Mouse (Mus musculus) stomach, embryonic 15.5 days (tissue): ENCODE measurements around the gene Thap4. TPM values are rescaled to one million over a fixed set of nuclear protein-coding genes. Genes with fewer than 3 reads are reported as not detected.

Experiments used
- ATAC-seq: fragments of 200-750 bp; cut with Nextera tagmentation; 2 replicates; pipeline ENCODE4 v1.8.0; 2017; ENCODE audit warnings: low read depth, moderate number of reproducible peaks, moderate TSS enrichment; ENCODE audit not compliant: insufficient read depth, low FRiP score
- H3K27ac ChIP-seq: fragments of 300-500 bp; sonication (generic); 2 replicates; pipeline ENCODE4 v1.5.1; 2015; ENCODE audit warnings: mild to moderate bottlenecking, inconsistent platforms
- H3K27me3 ChIP-seq: fragments of 300-500 bp; sonication (generic); replicated peaks from 2 replicates; pipeline ENCODE4 v1.6.1; 2015; ENCODE audit warnings: inconsistent platforms
- H3K36me3 ChIP-seq: fragments of 300-500 bp; sonication (generic); 2 replicates; pipeline ENCODE4 v1.6.1; 2015; ENCODE audit warnings: inconsistent platforms
- H3K4me1 ChIP-seq: fragments of 300-500 bp; sonication (generic); 2 replicates; pipeline ENCODE4 v1.6.1; 2015; ENCODE audit warnings: inconsistent platforms
- H3K4me2 ChIP-seq: fragments of 300-500 bp; sonication (generic); 2 replicates; pipeline ENCODE4 v1.6.1; 2015; ENCODE audit warnings: mild to moderate bottlenecking, inconsistent platforms
- H3K4me3 ChIP-seq: fragments of 300-500 bp; sonication (generic); replicated peaks from 2 replicates; pipeline ENCODE4 v1.5.1; 2015; ENCODE audit warnings: inconsistent platforms
- H3K9ac ChIP-seq: fragments of 300-500 bp; sonication (generic); 2 replicates; pipeline ENCODE4 v1.6.1; 2015; ENCODE audit warnings: inconsistent platforms
- H3K9me3 ChIP-seq: fragments of 300-500 bp; sonication (generic); 2 replicates; pipeline ENCODE4 v1.6.1; 2016; ENCODE audit warnings: inconsistent platforms
- WGBS: fragments of 180-500 bp; shearing (Covaris S2); methylation state at CpG from one replicate; pipeline ENCODE4 v1.1.7; 2015; 5-methylcytosine and 5-hydroxymethylcytosine counted together
- polyA plus RNA-seq: library from polyadenylated mRNA; unstranded; fragments of >200 nt; fragmentation: Nextera tagmentation; extraction: Ambion mirVana; gene quantifications from 2 replicates; pipeline ENCODE4 v1.2.1, GENCODE M21; 2015

The Thap4 gene
- polyA plus RNA-seq, result 51.4 and 54.0 TPM in 2 replicates

- Histone ChIP-seq H3K36me3 (peaks cover 8% of the 10 kb centered on the region), H3K9me3 (no peaks in the 10 kb centered on the region), H3K4me2 (peak within 1 kb of the TSS; percentile 88)
These were observed at the start of gene Thap4 for GRCm38 (mm10) chr1:93754573-93755290. Gene Thap4, minus strand, starts transcription at chr1:93754864.

GRCm38 (mm10) chr1:93803556-93804507 is 49.2 kb upstream of the Thap4 start, which contains the start of gene Ing5:
Gene Ing5, plus strand, starts transcription at chr1:93803965.
- ATAC-seq, result peak; percentile 95
- Histone ChIP-seq H3K9me3 (no peaks in the 10 kb centered on the region), H3K9ac (peak within 1 kb of the TSS; percentile 95), H3K27ac (peak within 1 kb of the TSS; percentile 99), H3K4me2 (peak within 1 kb of the TSS; percentile 84), H3K4me1 (peaks cover 28% of the 10 kb centered on the region), H3K36me3 (peaks cover 32% of the 10 kb centered on the region), H3K4me3 (peak within 1 kb of the TSS; percentile 92), H3K27me3 (no peaks in the 10 kb centered on the region)
- under 1% methylated on average over 84 of the region's 94 CpGs for WGBS

More at GRCm38 (mm10) chr1:93754573-93755290, at the start of gene Thap4:
- under 1% methylated on average over 103 of the region's 121 CpGs for WGBS
- H3K27me3 ChIP-seq, result no peaks in the 10 kb centered on the region
- H3K4me1 ChIP-seq, result peaks cover 4% of the 10 kb centered on the region
- H3K27ac ChIP-seq, result peak within 1 kb of the TSS; percentile 87
- H3K9ac ChIP-seq, result peak within 1 kb of the TSS; percentile 97
- ATAC-seq, result peak; percentile 90
- peak within 1 kb of the TSS; percentile 99 for H3K4me3 ChIP-seq

- peak overlapping the region; percentile 86 for H3K27ac ChIP-seq
- 68% methylated on average over 5 of the region's 5 CpGs for WGBS
- H3K9ac ChIP-seq, result no peak overlapping the region
- H3K4me3 ChIP-seq, result no peak overlapping the region
- no peak for ATAC-seq
- peaks cover 23% of the 10 kb centered on the region for H3K36me3 ChIP-seq
- H3K27me3 ChIP-seq, result no peaks in the 10 kb centered on the region
- no peaks in the 10 kb centered on the region for H3K9me3 ChIP-seq
- H3K4me1 ChIP-seq, result peaks cover 28% of the 10 kb centered on the region
- H3K4me2 ChIP-seq, result peak overlapping the region; percentile 84
These were observed 48.1 kb upstream of the Thap4 start for GRCm38 (mm10) chr1:93802771-93803170.

GRCm38 (mm10) chr1:93801741-93802238 is 47.1 kb upstream of the Thap4 start, which contains the start of gene Dtymk:
Gene Dtymk, minus strand, starts transcription at chr1:93801934.
- Histone ChIP-seq H3K9me3 (no peaks in the 10 kb centered on the region), H3K27me3 (no peaks in the 10 kb centered on the region), H3K27ac (peak within 1 kb of the TSS; percentile 86), H3K9ac (peak within 1 kb of the TSS; percentile 65; the same call in 1 of the 2 replicates), H3K4me3 (peak within 1 kb of the TSS; percentile 71), H3K36me3 (peaks cover 20% of the 10 kb centered on the region), H3K4me1 (peaks cover 28% of the 10 kb centered on the region), H3K4me2 (peak within 1 kb of the TSS; percentile 84)
- under 1% methylated on average over 42 of the region's 42 CpGs for WGBS
- ATAC-seq, result peak; percentile 63

- H3K36me3 ChIP-seq, result peaks cover 15% of the 10 kb centered on the region
- H3K9ac ChIP-seq, result peak overlapping the region; percentile 65; the same call in 1 of the 2 replicates
- no peaks in the 10 kb centered on the region for H3K27me3 ChIP-seq
- peak overlapping the region; percentile 84 for H3K4me2 ChIP-seq
- WGBS, result 69% methylated on average over 21 of the region's 21 CpGs
- H3K4me3 ChIP-seq, result peak overlapping the region; percentile 71
- peak overlapping the region; percentile 86; the same call in 1 of the 2 replicates for H3K27ac ChIP-seq
- H3K4me1 ChIP-seq, result peaks cover 28% of the 10 kb centered on the region
- H3K9me3 ChIP-seq, result no peaks in the 10 kb centered on the region
- ATAC-seq, result no peak
These were observed 46.2 kb upstream of the Thap4 start for GRCm38 (mm10) chr1:93800670-93801503.

- no peak for ATAC-seq
- no peak overlapping the region for H3K4me2 ChIP-seq
- no peak overlapping the region for H3K9ac ChIP-seq
- WGBS, result 78% methylated on average over 8 of the region's 8 CpGs
- no peaks in the 10 kb centered on the region for H3K9me3 ChIP-seq
- H3K36me3 ChIP-seq, result peaks cover 51% of the 10 kb centered on the region
- no peaks in the 10 kb centered on the region for H3K27me3 ChIP-seq
- no peaks in the 10 kb centered on the region for H3K4me1 ChIP-seq
- no peak overlapping the region for H3K4me3 ChIP-seq
- no peak overlapping the region for H3K27ac ChIP-seq
These were observed 41.2 kb upstream of the Thap4 start for GRCm38 (mm10) chr1:93795886-93796285.

GRCm38 (mm10) chr1:93794526-93794925 is 39.9 kb upstream of the Thap4 start:
- H3K4me2 ChIP-seq, result no peak overlapping the region
- H3K27ac ChIP-seq, result no peak overlapping the region
- H3K9me3 ChIP-seq, result no peaks in the 10 kb centered on the region
- no peaks in the 10 kb centered on the region for H3K27me3 ChIP-seq
- 92% methylated on average over 8 of the region's 8 CpGs for WGBS
- H3K4me3 ChIP-seq, result no peak overlapping the region
- H3K9ac ChIP-seq, result no peak overlapping the region
- no peak for ATAC-seq
- no peaks in the 10 kb centered on the region for H3K4me1 ChIP-seq
- H3K36me3 ChIP-seq, result peaks cover 52% of the 10 kb centered on the region

- H3K4me3 ChIP-seq, result no peak overlapping the region
- H3K4me2 ChIP-seq, result no peak overlapping the region
- no peaks in the 10 kb centered on the region for H3K9me3 ChIP-seq
- peaks cover 61% of the 10 kb centered on the region for H3K36me3 ChIP-seq
- H3K4me1 ChIP-seq, result no peaks in the 10 kb centered on the region
- H3K27ac ChIP-seq, result no peak overlapping the region
- no peak for ATAC-seq
- H3K27me3 ChIP-seq, result no peaks in the 10 kb centered on the region
- WGBS, result 87% methylated on average over 2 of the region's 2 CpGs
- no peak overlapping the region for H3K9ac ChIP-seq
These were observed 32.2 kb upstream of the Thap4 start for GRCm38 (mm10) chr1:93786912-93787311.

- H3K4me3 ChIP-seq, result no peak overlapping the region
- no peak overlapping the region for H3K9ac ChIP-seq
- no peak overlapping the region for H3K4me2 ChIP-seq
- H3K36me3 ChIP-seq, result peaks cover 51% of the 10 kb centered on the region
- H3K4me1 ChIP-seq, result no peaks in the 10 kb centered on the region
- H3K27ac ChIP-seq, result no peak overlapping the region
- no peaks in the 10 kb centered on the region for H3K27me3 ChIP-seq
- ATAC-seq, result no peak
- 92% methylated on average over 5 of the region's 5 CpGs for WGBS
- no peaks in the 10 kb centered on the region for H3K9me3 ChIP-seq
These were observed 22.0 kb upstream of the Thap4 start for GRCm38 (mm10) chr1:93776686-93777085.

- Histone ChIP-seq H3K36me3 (0 out of 2 replicates have a peak, but pooled peaks cover 14% of the 10 kb centered on the region), H3K4me1 (no peaks in the 10 kb centered on the region)
These were observed 15.2 kb upstream of the Thap4 start for GRCm38 (mm10) chr1:93769901-93770300.

GRCm38 (mm10) chr1:93767600-93767999 is 12.9 kb upstream of the Thap4 start:
- Histone ChIP-seq H3K4me1 (no peaks in the 10 kb centered on the region), H3K9ac (no peak overlapping the region), H3K27me3 (no peaks in the 10 kb centered on the region), H3K36me3 (0 out of 2 replicates have a peak, but pooled peaks cover 9% of the 10 kb centered on the region), H3K4me3 (no peak overlapping the region), H3K9me3 (no peaks in the 10 kb centered on the region), H3K4me2 (no peak overlapping the region), H3K27ac (no peak overlapping the region)
- 96% methylated on average over 6 of the region's 6 CpGs for WGBS
- ATAC-seq, result no peak

More at GRCm38 (mm10) chr1:93769901-93770300, 15.2 kb upstream of the Thap4 start:
- Histone ChIP-seq H3K9me3 (no peaks in the 10 kb centered on the region), H3K27me3 (no peaks in the 10 kb centered on the region), H3K4me2 (no peak overlapping the region), H3K27ac (no peak overlapping the region), H3K9ac (no peak overlapping the region), H3K4me3 (no peak overlapping the region)
- no peak for ATAC-seq
- 93% methylated on average over 3 of the region's 3 CpGs for WGBS
